Mouse (Mus musculus) kidney, postnatal 10 days (tissue): ENCODE results near the gene Skint6.
"Not testable (repeated sequence)": the region's sequence is repeated elsewhere in the genome, so short reads cannot be mapped to it uniquely, and the experiment has no call there.

Experiments used
- DNase-seq: peaks from one replicate; pipeline ENCODE4 v3.0.0; 2021; ENCODE audit warnings: mixed read lengths

Gene Skint6

GRCm38 (mm10) chr4:113286873-113287272 is at the start of gene Skint6:
Gene Skint6, minus strand, starts transcription at chr4:113286973.
- DNase-seq = no peak

- DNase-seq = no peak
Measured at GRCm38 (mm10) chr4:113320911-113321310, 34.1 kb upstream of the Skint6 start.

- DNase-seq = no peak
Measured at GRCm38 (mm10) chr4:113301773-113302473, 15.2 kb upstream of the Skint6 start.

GRCm38 (mm10) chr4:113263363-113264060 is 23.3 kb downstream of the Skint6 start:
- DNase-seq = no peak

GRCm38 (mm10) chr4:113245808-113246207 is 41.0 kb downstream of the Skint6 start:
- no peak for DNase-seq

GRCm38 (mm10) chr4:113067621-113068020 is 219.2 kb downstream of the Skint6 start:
- DNase-seq = no peak

GRCm38 (mm10) chr4:112979160-112979559 is 307.6 kb downstream of the Skint6 start:
- DNase-seq = not testable (repeated sequence)

- DNase-seq = peak; percentile 5
Measured at GRCm38 (mm10) chr4:112790646-112791045, 496.1 kb downstream of the Skint6 start.

GRCm38 (mm10) chr4:112774766-112775165 is 512.0 kb downstream of the Skint6 start, which contains the start of gene Skint10:
Gene Skint10, minus strand, starts transcription at chr4:112774866.
- DNase-seq = no peak
